Mouse (Mus musculus) frontal cortex, adult 2 months (tissue): Measurements from ENCODE around the gene Acot6. TPM values are rescaled to one million over a fixed set of nuclear protein-coding genes. Genes with fewer than 3 reads are reported as not detected.
"Not testable (repeated sequence)": the region's sequence is repeated elsewhere in the genome, so short reads cannot be mapped to it uniquely, and the experiment has no call there.

Experiments
- DNase-seq, 2 experiments: peaks; one replicate each; pipeline ENCODE4 v3.0.0; 2022; ENCODE audit warnings: low spot score in 1 of 2; ENCODE audit errors: extremely low spot score in 1 of 2
- polyA plus RNA-seq: library from polyadenylated mRNA; depleted of rRNA; stranded (reverse); fragments of >200 nt; gene quantifications from 2 replicates; pipeline ENCODE4 v1.2.3, GENCODE M21; 2012; rRNA removed

The Acot6 gene
- polyA plus RNA-seq, result 5.8 and 5.9 TPM in 2 replicates

DNA sequence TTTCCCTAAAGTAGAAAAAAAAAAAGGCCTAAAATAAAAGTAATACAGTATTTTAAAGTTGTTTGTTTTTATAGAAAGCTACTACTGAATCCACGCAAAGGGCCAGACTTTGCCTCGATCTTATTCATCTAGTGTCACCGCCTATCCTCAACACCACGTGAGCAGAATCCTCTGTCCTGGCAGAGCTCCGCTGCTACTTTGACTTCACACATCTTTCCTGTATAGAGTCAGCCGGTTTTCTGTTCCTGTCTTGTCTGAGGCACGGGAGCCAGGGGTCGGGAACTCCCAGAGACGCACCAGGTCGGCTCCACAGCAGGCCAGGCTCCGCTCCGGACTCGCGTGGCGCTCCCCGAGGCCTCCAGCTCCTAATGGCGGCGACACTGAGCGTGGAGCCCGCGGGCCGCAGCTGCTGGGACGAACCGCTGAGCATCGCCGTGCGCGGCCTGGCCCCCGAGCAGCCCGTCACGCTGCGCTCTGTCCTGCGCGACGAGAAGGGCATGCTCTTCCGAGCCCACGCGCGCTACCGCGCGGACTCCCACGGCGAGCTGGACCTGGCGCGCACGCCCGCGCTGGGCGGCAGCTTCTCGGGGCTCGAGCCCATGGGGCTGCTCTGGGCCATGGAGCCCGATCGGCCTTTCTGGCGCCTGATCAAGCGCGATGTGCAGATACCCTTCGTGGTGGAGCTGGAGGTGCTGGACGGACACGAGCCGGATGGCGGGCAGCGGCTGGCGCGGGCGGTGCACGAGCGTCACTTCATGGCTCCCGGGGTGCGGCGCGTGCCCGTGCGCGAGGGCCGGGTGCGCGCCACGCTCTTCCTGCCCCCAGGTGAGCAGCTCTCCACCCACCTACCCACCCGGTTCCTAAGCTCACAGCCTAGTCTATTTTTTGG lies at the start of gene Acot6:
Acot6 (plus strand) TSS at position 51 of the 889 bp plus-strand sequence.
- DNase-seq, result peak in 1 of 2 experiments; percentile 48

DNA sequence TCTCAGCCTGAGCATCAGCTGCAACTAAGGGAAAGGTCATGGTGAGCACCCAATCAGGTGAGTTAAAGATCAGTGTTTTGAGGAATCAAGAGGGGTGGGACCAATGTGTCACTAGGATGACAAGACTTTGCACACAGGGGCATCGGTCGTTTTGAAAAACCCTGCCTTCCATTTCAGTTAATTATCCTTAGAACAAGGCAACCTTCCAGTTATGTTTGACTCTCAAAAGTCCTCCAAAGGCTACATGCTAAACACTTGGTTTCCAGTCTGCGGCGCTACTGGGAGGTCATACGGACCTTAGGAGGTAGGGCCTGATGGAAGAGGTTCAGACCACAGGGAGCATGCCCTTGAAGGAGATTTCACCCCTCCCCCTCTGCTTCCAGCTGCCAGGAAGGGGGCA lies 49.7 kb upstream of the Acot6 start:
- not testable (repeated sequence) for DNase-seq

- no peak for DNase-seq
Measured at GRCm38 (mm10) chr12:84051937-84052474, 48.4 kb upstream of the Acot6 start, which contains the start of gene Acot3. Gene Acot3 (plus strand): TSS chr12:84052144.

DNA sequence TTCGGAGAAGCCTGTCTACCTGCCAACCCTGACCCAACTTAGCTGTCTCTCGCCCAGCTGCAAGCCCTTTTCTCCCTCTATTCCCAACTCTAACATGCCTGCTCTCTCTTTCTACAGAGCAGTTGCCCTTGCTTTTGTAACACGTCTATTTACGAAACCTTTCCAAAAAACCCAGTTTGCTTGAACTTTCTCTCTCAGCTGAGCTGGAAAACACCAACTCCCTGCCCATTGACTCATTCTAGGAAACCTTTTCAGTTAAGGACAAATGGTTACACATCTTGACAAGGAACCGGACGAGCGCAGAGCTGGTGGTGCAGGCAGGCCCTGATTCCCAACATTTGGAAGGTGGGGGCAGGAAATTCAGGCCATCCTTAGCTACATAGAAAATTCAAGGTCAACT lies 47.8 kb upstream of the Acot6 start:
- no peak for DNase-seq

DNA sequence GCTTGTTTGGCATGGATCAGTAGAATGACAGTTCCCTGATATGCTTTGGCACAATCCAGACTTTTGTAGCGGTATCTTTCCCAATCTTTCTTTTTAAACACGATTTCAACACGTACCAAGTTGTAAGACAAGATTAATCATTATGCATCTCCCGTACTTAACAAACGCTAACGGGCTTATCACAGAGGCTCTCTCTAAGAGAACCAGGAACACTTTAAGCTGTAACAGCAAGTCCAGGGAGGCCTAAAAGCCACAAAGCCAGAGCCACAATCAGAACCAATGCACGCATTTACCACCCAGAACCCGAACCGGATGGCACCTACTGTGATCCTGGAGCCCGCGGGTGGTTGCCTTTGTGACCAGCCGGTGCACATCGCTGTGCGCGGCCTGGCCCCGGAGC lies 47.3 kb upstream of the Acot6 start:
- DNase-seq, result no peak

DNA sequence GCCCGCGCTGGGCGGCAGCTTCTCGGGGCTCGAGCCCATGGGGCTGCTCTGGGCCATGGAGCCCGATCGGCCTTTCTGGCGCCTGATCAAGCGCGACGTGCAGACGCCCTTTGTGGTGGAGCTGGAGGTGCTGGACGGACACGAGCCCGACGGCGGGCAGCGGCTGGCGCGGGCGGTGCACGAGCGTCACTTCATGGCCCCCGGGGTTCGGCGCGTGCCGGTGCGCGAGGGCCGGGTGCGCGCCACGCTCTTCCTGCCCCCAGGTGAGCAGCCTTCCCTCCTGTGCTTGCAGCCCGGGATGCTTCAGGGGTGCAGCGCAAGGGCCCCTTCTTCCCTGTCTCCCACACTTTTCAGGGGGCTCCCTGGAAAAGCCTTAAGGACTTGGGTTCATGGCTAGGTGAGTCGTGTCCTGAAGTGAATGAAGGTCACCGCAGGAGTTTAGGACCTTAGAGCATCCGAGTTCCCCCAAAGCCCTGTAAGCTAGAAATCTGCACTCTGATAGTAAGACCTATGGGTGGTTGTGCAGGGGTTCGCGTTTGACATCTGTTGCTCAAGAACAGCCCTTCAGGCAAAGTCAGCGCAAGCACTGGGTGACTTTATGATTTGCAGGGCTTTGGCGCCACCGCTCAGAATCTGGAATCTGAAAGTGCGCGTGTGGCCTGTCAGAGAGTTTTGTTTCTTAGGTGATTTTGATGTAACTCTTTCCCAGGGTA lies 46.6 kb upstream of the Acot6 start:
- DNase-seq, result no peak

DNA sequence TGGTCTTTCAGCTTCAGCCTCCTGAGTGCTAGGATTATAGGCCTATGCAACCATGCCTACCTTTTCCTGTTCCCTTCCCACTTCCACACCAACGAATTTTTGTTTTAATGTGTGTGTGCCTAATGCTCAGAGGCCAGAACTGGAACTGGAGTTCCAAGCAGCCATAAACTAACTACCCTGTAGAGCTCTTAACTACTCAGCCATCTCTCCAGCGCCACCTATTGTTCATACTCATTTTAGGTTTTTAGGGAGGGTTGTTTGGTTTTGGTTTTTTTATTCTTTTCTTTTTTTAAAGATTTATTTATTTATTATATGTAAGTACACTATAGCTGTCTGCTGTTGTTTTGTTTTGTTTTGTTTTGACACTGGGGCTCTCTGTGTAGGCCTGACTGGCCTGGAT lies 39.5 kb upstream of the Acot6 start:
- DNase-seq, result peak in 1 of 2 experiments; percentile 50

DNA sequence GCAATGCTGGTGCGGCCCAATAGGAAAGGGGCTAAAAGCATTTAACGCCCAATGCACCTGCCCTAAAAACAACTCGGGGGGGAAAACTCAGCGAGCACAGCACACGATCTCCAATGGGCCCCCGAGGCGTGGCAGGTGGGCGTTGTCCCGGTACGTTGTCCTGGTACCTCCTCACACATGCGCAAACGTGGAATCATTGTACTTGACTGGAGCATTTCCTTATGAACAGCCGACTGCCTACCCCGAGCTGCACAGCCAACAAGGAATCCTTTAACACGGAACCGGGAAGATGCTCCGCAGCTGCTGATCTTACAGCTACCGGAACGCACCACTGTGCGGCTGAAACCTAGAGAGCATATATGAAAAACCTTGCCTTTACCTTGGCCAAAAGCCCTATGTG lies 38.1 kb upstream of the Acot6 start:
- DNase-seq, result no peak

DNA sequence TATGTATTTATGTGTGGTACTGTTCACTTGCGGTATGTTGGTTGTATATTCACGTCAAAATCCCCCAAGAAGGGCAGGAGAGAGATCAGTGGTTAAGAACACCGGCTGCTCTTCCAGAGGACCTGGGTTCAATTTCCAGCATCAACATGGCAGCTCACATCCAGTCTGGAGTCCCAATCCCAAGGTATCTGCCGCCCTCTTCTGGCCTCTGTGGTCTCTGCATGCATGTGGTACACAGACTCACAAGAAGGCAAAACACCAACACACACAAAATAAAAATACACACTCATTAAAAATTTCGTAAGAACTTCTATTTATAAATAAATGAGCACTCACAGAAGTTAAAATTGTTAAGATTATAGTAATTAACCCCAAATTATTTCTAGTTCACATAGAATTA lies 37.2 kb upstream of the Acot6 start:
- DNase-seq, result peak in 1 of 2 experiments; percentile 8

- no peak for DNase-seq
Measured at GRCm38 (mm10) chr12:84063833-84064232, 36.6 kb upstream of the Acot6 start.

DNA sequence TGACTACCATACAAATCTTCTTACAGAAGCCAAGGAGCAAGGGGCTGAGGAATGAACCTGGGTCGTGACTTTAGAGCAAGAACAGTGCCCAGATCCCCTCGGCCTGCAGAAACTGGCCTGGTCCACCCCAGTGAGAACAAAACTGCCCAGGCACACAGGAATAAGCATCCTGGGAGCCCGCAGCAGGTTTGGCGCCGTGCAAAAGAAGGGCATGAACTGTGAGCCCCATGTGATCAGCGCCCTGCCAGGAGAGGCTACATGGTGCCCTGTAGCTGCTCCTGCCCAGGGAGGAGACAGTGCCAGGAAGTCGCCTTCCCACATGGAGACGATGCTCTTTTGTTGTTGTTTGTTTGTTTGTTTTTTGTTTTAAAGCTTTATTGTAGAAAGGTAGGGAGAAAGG lies 35.8 kb upstream of the Acot6 start:
- no peak for DNase-seq

- no peak for DNase-seq
Measured at GRCm38 (mm10) chr12:84067752-84068151, 32.7 kb upstream of the Acot6 start.

GRCm38 (mm10) chr12:84068296-84068695 lies 32.2 kb upstream of the Acot6 start:
- DNase-seq, result no peak

- DNase-seq, result no peak
Measured at GRCm38 (mm10) chr12:84068986-84069385, 31.5 kb upstream of the Acot6 start, which contains the start of gene Acot5. Gene Acot5 (plus strand): TSS chr12:84069325.

DNA sequence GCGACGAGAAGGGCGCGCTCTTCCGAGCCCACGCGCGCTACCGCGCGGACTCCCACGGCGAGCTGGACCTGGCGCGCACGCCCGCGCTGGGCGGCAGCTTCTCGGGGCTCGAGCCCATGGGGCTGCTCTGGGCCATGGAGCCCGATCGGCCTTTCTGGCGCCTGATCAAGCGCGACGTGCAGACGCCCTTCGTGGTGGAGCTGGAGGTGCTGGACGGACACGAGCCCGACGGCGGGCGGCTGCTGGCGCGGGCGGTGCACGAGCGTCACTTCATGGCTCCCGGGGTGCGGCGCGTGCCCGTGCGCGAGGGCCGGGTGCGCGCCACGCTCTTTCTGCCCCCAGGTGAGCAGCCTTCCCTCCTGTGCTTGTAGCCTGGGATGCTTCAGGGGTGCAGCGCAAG lies 30.9 kb upstream of the Acot6 start:
- DNase-seq, result peak in 1 of 2 experiments; percentile 50

DNA sequence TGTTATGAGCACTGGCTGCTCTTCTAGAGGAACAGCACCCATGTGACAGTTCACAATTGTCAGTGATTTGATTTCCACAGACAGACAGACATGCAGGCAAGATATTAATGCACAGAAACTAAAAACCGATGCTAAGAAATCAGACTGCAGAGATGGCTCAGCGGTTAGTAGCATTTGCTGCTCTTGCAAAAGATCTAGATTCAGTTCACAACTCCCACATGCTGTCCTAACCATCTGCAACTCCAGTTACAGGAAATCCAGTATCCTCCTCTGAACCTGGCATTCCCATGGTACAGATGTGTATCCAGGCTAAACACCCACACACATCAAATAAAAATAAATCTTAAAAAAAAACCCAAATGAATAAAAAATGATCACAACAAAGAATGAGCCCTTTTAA lies 28.8 kb upstream of the Acot6 start:
- DNase-seq, result peak; percentile 50 to 72

DNA sequence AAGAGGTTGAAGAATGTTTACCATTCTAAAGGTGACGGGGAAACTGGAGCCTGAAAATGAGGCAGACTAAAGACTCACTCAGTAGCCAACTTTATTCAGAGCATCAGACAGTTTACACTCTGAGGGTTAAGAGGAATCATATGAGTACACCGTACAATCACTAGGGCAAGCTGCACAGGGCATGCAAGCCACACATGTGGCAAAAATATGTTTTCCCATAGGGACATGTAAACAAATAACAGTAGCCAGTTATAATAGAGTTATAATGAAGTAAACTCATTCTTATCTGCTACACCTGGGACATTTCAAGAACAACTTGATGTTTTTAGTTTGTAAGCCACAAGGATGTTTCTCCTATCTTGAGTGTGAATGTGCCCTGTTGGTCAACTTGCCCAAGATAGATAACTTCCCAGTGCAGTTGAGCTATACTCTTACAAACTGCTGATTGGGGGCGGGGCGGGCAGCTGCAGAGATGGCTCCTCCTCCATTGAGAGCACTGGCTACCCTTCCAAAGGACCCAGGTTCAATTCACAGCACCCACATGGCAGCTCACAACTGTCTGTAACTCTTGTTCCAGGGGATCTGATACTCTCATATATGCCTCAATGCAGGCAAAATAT lies 23.0 kb upstream of the Acot6 start:
- no peak for DNase-seq

GRCm38 (mm10) chr12:84083842-84084241 lies 16.6 kb upstream of the Acot6 start:
- no peak for DNase-seq

- DNase-seq, result no peak
Measured at GRCm38 (mm10) chr12:84084581-84084980, 15.9 kb upstream of the Acot6 start.

- DNase-seq, result not testable (repeated sequence)
Measured at GRCm38 (mm10) chr12:84094666-84095065, 5.8 kb upstream of the Acot6 start.

DNA sequence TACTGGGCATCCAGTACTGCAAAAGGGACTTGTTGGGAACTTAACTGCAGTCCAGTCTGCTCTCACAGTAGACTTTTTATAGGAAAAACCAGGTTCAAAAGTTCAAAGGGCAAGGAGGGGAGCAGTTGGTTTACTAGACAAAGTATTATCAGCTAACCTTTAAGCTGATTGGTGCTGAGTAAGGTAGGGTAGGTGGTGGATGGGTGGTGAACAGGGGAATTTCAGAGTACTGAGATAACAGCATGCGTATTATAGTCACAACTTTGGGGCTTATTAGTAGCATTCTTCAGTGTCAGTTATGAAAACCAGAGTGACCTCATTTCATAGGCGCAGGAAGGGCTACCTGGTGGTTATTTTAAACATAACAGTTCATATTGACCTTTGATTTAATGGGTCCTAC lies 849 bp upstream of the Acot6 start:
- DNase-seq, result no peak
